Mouse (Mus musculus): ENCODE data around the gene Ptcd1. TPM values are rescaled to one million over a fixed set of nuclear protein-coding genes. Genes with fewer than 3 reads are reported as not detected.
"Not testable (repeated sequence)": the region's sequence is repeated elsewhere in the genome, so short reads cannot be mapped to it uniquely, and the experiment has no call there.

The Ptcd1 gene
- polyA plus RNA-seq, 2 experiments from 2014 or later: 7.0 to 18.0 TPM

GRCm38 (mm10) chr5:145113416-145113815 lies 53.5 kb downstream of the Ptcd1 start:
- ATAC-seq: no peak

- ATAC-seq: no peak
These were observed 54.3 kb downstream of the Ptcd1 start for GRCm38 (mm10) chr5:145112566-145112965.

DNA sequence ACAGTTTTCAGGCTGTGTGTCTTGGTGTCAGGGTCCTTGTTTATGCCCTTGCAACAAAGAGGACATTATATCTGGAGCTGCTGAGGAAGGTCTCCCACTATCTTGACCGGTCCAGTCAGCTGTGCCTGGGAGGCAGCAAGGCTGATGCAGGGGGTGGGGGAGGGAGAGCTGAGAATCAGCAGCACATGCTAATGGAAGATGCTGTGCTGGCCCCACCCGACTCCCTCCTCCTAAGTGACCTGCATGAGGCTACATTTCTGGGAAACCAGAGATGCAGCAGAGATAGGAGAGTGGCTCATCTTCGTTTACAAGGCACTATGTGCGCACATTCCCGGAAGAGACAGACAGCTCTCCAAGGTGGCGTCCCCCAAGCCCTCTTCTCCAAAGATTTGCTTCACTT lies 56.5 kb downstream of the Ptcd1 start:
- ATAC-seq: no peak

DNA sequence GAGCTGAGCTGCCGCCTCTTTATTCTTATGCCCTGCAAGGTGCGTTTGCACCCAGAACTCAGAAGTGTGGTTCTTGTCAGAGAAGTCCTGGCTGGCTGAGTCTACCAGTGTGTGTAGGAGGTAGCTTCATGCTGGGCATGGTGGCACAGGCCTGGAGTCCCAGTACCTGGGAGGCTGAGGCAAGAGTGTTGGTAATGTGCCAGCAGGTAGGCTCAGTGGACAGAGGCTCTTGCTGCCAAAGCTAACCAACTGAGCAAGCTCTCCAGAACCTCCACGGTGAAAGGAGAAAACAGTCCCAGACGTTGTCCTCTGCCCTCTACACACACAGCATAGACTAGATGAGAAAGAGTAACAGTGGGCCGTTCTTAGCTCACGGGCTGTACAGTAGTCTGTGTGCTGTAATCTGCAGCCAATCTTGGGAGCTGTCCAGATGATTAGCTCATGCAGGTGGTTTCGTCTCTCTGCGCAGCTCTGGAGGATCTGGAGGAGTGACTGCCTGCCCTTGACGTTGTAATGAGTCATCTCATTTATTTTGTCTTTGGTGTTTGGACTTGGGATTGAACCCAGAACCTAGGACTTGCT lies 61.1 kb downstream of the Ptcd1 start:
- no peak for ATAC-seq

DNA sequence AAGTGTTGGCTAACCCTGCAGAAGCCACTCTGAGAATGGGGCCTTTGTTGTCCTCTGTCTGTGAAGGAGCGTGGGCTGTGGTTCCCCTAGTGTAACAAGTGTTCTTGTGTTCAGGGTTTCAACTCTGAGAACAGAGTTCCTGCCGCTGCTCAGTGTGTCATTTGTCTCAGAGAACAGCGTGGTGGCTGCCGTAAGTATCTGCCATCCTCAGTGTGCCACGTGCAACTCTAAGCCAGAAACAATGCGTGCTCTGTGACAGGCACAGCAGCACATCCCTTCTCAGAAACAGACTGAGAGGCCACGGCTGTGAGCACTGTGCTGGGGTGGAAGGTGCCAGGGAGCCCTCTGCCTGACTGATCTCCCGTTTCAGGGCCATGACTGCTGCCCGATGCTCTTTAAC lies 62.6 kb downstream of the Ptcd1 start:
- no peak for ATAC-seq

DNA sequence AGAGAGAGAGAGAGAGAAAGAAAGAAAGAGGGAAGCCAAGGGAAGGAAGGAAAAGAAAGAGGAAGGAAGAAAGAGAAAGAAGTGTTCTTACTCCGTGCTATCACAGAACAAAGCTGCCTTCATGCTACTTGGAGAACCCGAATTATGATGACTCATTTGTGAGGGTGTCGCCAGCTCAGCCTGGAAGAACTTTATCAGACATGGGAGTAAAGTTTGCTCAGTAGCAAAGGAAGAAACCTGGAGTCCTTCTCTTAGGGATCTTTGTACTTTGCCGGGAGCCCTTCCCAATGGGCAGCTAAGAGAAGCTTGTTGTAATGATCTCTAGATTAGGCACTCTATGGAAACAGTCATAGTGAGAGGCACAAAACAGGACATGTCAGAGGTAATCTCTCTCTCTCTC lies 64.2 kb downstream of the Ptcd1 start:
- ATAC-seq: no peak

DNA sequence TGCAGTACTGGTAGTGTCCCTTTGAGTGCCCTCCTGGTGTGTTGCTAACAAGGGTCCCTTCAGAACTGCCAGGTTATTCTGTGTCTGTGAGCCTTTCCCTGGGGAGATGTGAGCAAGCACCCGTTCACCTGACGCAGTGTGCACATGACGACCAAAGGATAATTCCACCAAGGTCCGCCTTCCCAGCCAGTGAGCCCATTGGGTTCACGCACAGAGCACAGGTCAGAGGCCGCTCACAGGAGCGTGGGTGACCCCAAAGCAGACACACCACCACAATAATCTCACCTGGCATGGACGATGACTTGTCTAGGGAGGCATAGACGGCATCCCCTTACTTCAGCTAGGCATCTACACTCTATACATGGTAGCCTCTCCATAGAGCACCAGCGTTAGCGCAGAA lies 65.5 kb downstream of the Ptcd1 start:
- not testable (repeated sequence) for ATAC-seq

DNA sequence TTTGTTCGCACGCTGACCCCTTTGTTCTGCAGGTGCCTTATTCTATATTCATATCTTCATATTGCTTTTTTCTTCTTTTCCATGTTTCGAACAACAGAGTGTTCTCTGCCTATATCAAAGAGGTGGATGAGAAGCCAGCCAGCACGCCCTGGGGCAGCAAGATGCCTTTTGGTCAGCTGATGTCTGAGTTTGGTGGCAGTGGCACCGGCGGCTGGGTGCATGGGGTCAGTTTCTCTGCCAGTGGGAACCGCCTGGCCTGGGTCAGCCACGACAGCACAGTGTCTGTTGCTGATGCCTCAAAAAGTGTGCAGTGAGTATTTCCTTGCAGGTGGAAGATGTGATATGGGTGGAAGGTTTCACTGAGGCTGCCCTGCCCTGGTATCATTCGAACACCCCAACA lies 65.9 kb downstream of the Ptcd1 start:
- ATAC-seq: no peak

- no peak for ATAC-seq
These were observed 68.5 kb downstream of the Ptcd1 start for GRCm38 (mm10) chr5:145098340-145098821.

Other genes with a start within 250 kb of the Ptcd1 start
- gene Smurf1, start 201.3 kb downstream of the Ptcd1 start, polyA plus RNA-seq (2017; shearing (Covaris generic)): 1 to 10 TPM; 4.0 to 5.2 TPM
- gene Gm4871, start 134.4 kb downstream of the Ptcd1 start, polyA plus RNA-seq (2017; shearing (Covaris generic)): not detected
- not detected for gene 1700018F24Rik, start 124.1 kb downstream of the Ptcd1 start, polyA plus RNA-seq (2017; shearing (Covaris generic))
- gene Arpc1a, start 83.3 kb downstream of the Ptcd1 start, polyA plus RNA-seq (2017; shearing (Covaris generic)): 10 to 100 TPM; 84.8 to 96.6 TPM
- gene Kpna7, start 83.1 kb downstream of the Ptcd1 start, polyA plus RNA-seq (2017; shearing (Covaris generic)): not detected
- gene Arpc1b, start 52.9 kb downstream of the Ptcd1 start, polyA plus RNA-seq (2017; shearing (Covaris generic)): 1,000 to 10,000 TPM in 1 of 2 experiments, 100 to 1,000 TPM in 1; 727 to 1,112 TPM
- gene Pdap1, start 26.9 kb downstream of the Ptcd1 start, polyA plus RNA-seq (2017; shearing (Covaris generic)): 10 to 100 TPM; 32.2 to 41.5 TPM
- gene Bud31, start 26.7 kb downstream of the Ptcd1 start, polyA plus RNA-seq (2017; shearing (Covaris generic)): 100 to 1,000 TPM; 107 to 118 TPM
- gene Cpsf4, start 105 bp upstream of the Ptcd1 start, polyA plus RNA-seq (2017; shearing (Covaris generic)): 10 to 100 TPM; 13.7 to 17.7 TPM
- 100 to 1,000 TPM; 418 to 445 TPM for gene Atp5j2, start 25.0 kb upstream of the Ptcd1 start, polyA plus RNA-seq (2017; shearing (Covaris generic))
- 10 to 100 TPM; 16.7 to 20.3 TPM for gene Zkscan14, start 34.8 kb upstream of the Ptcd1 start, polyA plus RNA-seq (2017; shearing (Covaris generic))
- gene Zkscan5, start 37.5 kb upstream of the Ptcd1 start, polyA plus RNA-seq (2017; shearing (Covaris generic)): 1 to 10 TPM; 4.8 to 6.0 TPM
- 10 to 100 TPM; 59.5 to 61.1 TPM for gene Zfp655, start 64.6 kb upstream of the Ptcd1 start, polyA plus RNA-seq (2017; shearing (Covaris generic))
- under 1 TPM; 0.37 to 0.45 TPM for gene Zscan25, start 113.4 kb upstream of the Ptcd1 start, polyA plus RNA-seq (2017; shearing (Covaris generic))
- not detected for gene Cyp3a57, start 178.2 kb upstream of the Ptcd1 start, polyA plus RNA-seq (2017; shearing (Covaris generic))